Mouse (Mus musculus) lung, postnatal 0 days (tissue): ENCODE results near the gene Gpr84.

Experiments
- CTCF ChIP-seq: IDR thresholded peaks from 2 replicates; pipeline ENCODE4 v1.5.1; 2016; ENCODE audit warnings: antibody characterized with exemption, mild to moderate bottlenecking
- EP300 ChIP-seq: IDR thresholded peaks from 2 replicates; pipeline ENCODE4 v1.6.1; 2016; ENCODE audit warnings: antibody characterized with exemption, mild to moderate bottlenecking, control low read depth

- TF ChIP-seq EP300 (no peak), CTCF (no peak)
Observed at GRCm38 (mm10) chr15:103317120-103317519, 6.7 kb upstream of the Gpr84 start.
